ENCODE assay signal across 11 mouse cellular contexts in the genomic region with DNA sequence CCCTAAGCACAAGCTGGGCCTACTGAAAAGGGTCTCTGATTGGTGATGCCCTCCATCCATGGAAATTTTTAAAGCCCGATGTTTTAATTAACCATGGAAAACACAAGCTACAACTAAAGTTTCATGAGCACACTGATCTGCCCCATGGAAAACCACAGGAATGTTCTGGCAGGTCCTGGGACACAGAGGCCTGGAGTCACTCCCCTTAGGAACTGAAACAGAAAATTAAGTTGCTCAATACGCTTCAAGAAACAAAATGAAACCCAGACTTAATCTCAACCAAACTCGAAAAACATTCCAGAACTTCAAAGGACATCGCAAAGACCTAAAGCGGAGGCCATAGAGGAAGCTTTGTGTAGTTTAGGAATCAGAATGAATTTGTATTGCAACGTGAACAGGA.
DNase-seq lines count a peak whose midpoint lies in the region; ATAC-seq and TF ChIP-seq lines count a peak whose summit lies in the region.
"Had no signal": no experiment of that assay in that cellular context is flagged by ENCODE, and none has a peak within 500 bp of the region (broad histone marks: within the 10 kb centered on the region; RNA-seq: fewer than 3 reads in every experiment).

No protein-coding gene starts in this region.

- DNase-seq in gastrocnemius, adult 18-20 months (ENCODE audit: low spot score): peak; percentile 61
- DNase-seq in gastrocnemius, postnatal 10 days: no peak
- DNase-seq in urinary bladder, postnatal 14 days (ENCODE audit: low spot score): peak; percentile 28
- no peak for DNase-seq in urinary bladder, postnatal 4 days (ENCODE audit: low spot score in 2 of 2)
- peak; percentile 72 for DNase-seq in limb, embryonic 14.5 days (ENCODE audit: low spot score)
- DNase-seq in hindbrain, embryonic 10.5 days (ENCODE audit: low spot score): no peak
- no peak for DNase-seq in urinary bladder, adult 18-20 months (ENCODE audit: low spot score in 2 of 2)
- DNase-seq in cerebellum, adult 11 months: no peak
- DNase-seq: cerebellum, adult 18-20 months had no signal

- peak; percentile 69 for ATAC-seq in limb, embryonic 14.5 days (ENCODE audit: low FRiP score, low read depth)
- ATAC-seq: activated CD4-positive, CD25-positive, alpha-beta regulatory T cell, adult 4 months had no signal

- no peak overlapping the region for H3K4me3 ChIP-seq in limb, embryonic 14.5 days (replicated peaks; ENCODE audit: low read length)
- H3K4me3 ChIP-seq in hindbrain, embryonic 10.5 days: no peak overlapping the region

- no peak overlapping the region for H3K9ac ChIP-seq in limb, embryonic 14.5 days (ENCODE audit: low read depth, low read length, severe bottlenecking)
- H3K9ac ChIP-seq: liver, embryonic 14.5 days had no signal

- H3K9me3 ChIP-seq in limb, embryonic 14.5 days (ENCODE audit: control insufficient read depth, low read length): peaks cover 5% of the 10 kb centered on the region
- peaks cover 6% of the 10 kb centered on the region for H3K9me3 ChIP-seq in hindbrain, embryonic 10.5 days

- peak overlapping the region; percentile 87 for H3K27ac ChIP-seq in limb, embryonic 14.5 days (replicated peaks; ENCODE audit: low read depth, low read length)
- no peak overlapping the region for H3K27ac ChIP-seq in hindbrain, embryonic 10.5 days
- H3K27ac ChIP-seq: liver, embryonic 14.5 days had no signal

- H3K4me1 ChIP-seq in limb, embryonic 14.5 days (ENCODE audit: control insufficient read depth, insufficient read depth, low read length): peaks cover 34% of the 10 kb centered on the region
- peaks cover 18% of the 10 kb centered on the region for H3K4me1 ChIP-seq in hindbrain, embryonic 10.5 days (replicated peaks)

- no peaks in the 10 kb centered on the region for H3K27me3 ChIP-seq in limb, embryonic 14.5 days (ENCODE audit: control insufficient read depth, insufficient read depth, low read length)
- no peaks in the 10 kb centered on the region for H3K27me3 ChIP-seq in hindbrain, embryonic 10.5 days (ENCODE audit: insufficient read depth, poor library complexity, severe bottlenecking)

- H3K4me2 ChIP-seq in limb, embryonic 14.5 days (replicated peaks; ENCODE audit: low read depth, low read length, severe bottlenecking): peak overlapping the region; percentile 28

- H3K36me3 ChIP-seq in limb, embryonic 14.5 days (ENCODE audit: control insufficient read depth, insufficient read depth, low read length): 0 out of 2 replicates have a peak, but pooled peaks cover 3% of the 10 kb centered on the region
- H3K36me3 ChIP-seq in hindbrain, embryonic 10.5 days: peaks cover 15% of the 10 kb centered on the region

- 28% methylated on average over 6 of the region's 6 CpGs for WGBS in limb, embryonic 14.5 days
- WGBS in hindbrain, embryonic 10.5 days: 82% methylated on average over 6 of the region's 6 CpGs

- TF ChIP-seq POLR2A in limb, embryonic 14.5 days (IDR thresholded peaks at IDR 0.05; ENCODE audit: borderline replicate concordance, extremely low read depth, insufficient read depth, insufficient read length): no peak

Comparison
In these comparisons a context has a peak if more than half of its experiments do, and no peak if none do; other contexts are left out.
1. DNase-seq: peak in gastrocnemius, adult 18-20 months (single experiment), urinary bladder, postnatal 14 days (single experiment) and limb, embryonic 14.5 days (single experiment); none in gastrocnemius, postnatal 10 days (single experiment), urinary bladder, postnatal 4 days (0 of 2), hindbrain, embryonic 10.5 days (single experiment), urinary bladder, adult 18-20 months (0 of 2) and cerebellum, adult 11 months (single experiment).